Mouse (Mus musculus) gonadal fat pad, adult 2 months (tissue): Measurements from ENCODE around the gene Lamtor2. TPM values are rescaled to one million over a fixed set of nuclear protein-coding genes. Genes with fewer than 3 reads are reported as not detected.

Source experiments
- DNase-seq: peaks from one replicate; pipeline ENCODE4 v3.0.0-alpha.2; 2012; ENCODE audit warnings: low read depth
- polyA plus RNA-seq: library from polyadenylated mRNA; depleted of rRNA; stranded (reverse); fragments of >200 nt; gene quantifications from 2 replicates; pipeline ENCODE4 v1.2.3, GENCODE M21; 2012

Lamtor2 gene
- polyA plus RNA-seq, 1 experiment = 164 TPM

- DNase-seq = no peak
Measured at GRCm38 (mm10) chr3:88526157-88527131, 26.4 kb downstream of the Lamtor2 start.

- no peak for DNase-seq
Measured at GRCm38 (mm10) chr3:88525021-88525420, 27.9 kb downstream of the Lamtor2 start.

GRCm38 (mm10) chr3:88523027-88523426, 29.8 kb downstream of the Lamtor2 start:
- DNase-seq = no peak

GRCm38 (mm10) chr3:88521803-88522331, 31.0 kb downstream of the Lamtor2 start:
- no peak for DNase-seq

GRCm38 (mm10) chr3:88521156-88521555, 31.7 kb downstream of the Lamtor2 start:
- no peak for DNase-seq

GRCm38 (mm10) chr3:88520078-88520477, 32.8 kb downstream of the Lamtor2 start:
- no peak for DNase-seq

- DNase-seq = no peak
Measured at GRCm38 (mm10) chr3:88518411-88518810, 34.5 kb downstream of the Lamtor2 start.

GRCm38 (mm10) chr3:88516407-88516806, 36.5 kb downstream of the Lamtor2 start:
- DNase-seq = no peak

- DNase-seq = no peak
Measured at GRCm38 (mm10) chr3:88515095-88515386, 37.8 kb downstream of the Lamtor2 start.

- DNase-seq = no peak
Measured at GRCm38 (mm10) chr3:88514231-88515094, 38.4 kb downstream of the Lamtor2 start.

- no peak for DNase-seq
Measured at GRCm38 (mm10) chr3:88513546-88514115, 39.2 kb downstream of the Lamtor2 start.

- DNase-seq = no peak
Measured at GRCm38 (mm10) chr3:88512896-88513545, 39.9 kb downstream of the Lamtor2 start.

GRCm38 (mm10) chr3:88512141-88512895, 40.6 kb downstream of the Lamtor2 start:
- DNase-seq = no peak

GRCm38 (mm10) chr3:88511559-88511958, 41.3 kb downstream of the Lamtor2 start:
- DNase-seq = no peak

GRCm38 (mm10) chr3:88510421-88511289, 42.2 kb downstream of the Lamtor2 start:
- DNase-seq = no peak

- no peak for DNase-seq
Measured at GRCm38 (mm10) chr3:88509692-88510420, 43.0 kb downstream of the Lamtor2 start, which contains the start of gene Lmna. Lmna (minus strand) TSS chr3:88509956.

- DNase-seq = no peak
Measured at GRCm38 (mm10) chr3:88509250-88509649, 43.6 kb downstream of the Lamtor2 start.

GRCm38 (mm10) chr3:88505765-88506164, 47.1 kb downstream of the Lamtor2 start:
- no peak for DNase-seq

- no peak for DNase-seq
Measured at GRCm38 (mm10) chr3:88505081-88505480, 47.8 kb downstream of the Lamtor2 start.
